Mouse (Mus musculus) embryonic facial prominence, embryonic 13.5 days (tissue): Measurements from ENCODE around the gene Cps1. TPM values are rescaled to one million over a fixed set of nuclear protein-coding genes. Genes with fewer than 3 reads are reported as not detected.

ENCODE experiments used
- ATAC-seq: fragments of 200-750 bp; cut with Nextera tagmentation; 2 replicates; pipeline ENCODE4 v1.8.0; 2017; ENCODE audit warnings: low read depth; ENCODE audit not compliant: insufficient number of reproducible peaks, insufficient read depth, low FRiP score, low TSS enrichment
- H3K27ac ChIP-seq: fragments of 300-500 bp; sonication (generic); 2 replicates; pipeline ENCODE4 v1.5.1; 2015; ENCODE audit warnings: moderate library complexity, mild to moderate bottlenecking, inconsistent platforms
- H3K27me3 ChIP-seq: fragments of 300-500 bp; sonication (generic); 2 replicates; pipeline ENCODE4 v1.6.1; 2015; ENCODE audit warnings: mild to moderate bottlenecking, inconsistent platforms
- H3K36me3 ChIP-seq: fragments of 300-500 bp; sonication (generic); 2 replicates; pipeline ENCODE4 v1.6.1; 2015; ENCODE audit warnings: mild to moderate bottlenecking, inconsistent platforms
- H3K4me1 ChIP-seq: fragments of 300-500 bp; sonication (generic); 2 replicates; pipeline ENCODE4 v1.6.1; 2015; ENCODE audit warnings: inconsistent platforms
- H3K4me2 ChIP-seq: fragments of 300-500 bp; sonication (generic); 2 replicates; pipeline ENCODE4 v1.6.1; 2015; ENCODE audit warnings: moderate library complexity, mild to moderate bottlenecking, inconsistent platforms
- H3K4me3 ChIP-seq: fragments of 300-500 bp; sonication (generic); 2 replicates; pipeline ENCODE4 v1.5.1; 2015; ENCODE audit warnings: mild to moderate bottlenecking, inconsistent platforms
- H3K9ac ChIP-seq: fragments of 300-500 bp; sonication (generic); 2 replicates; pipeline ENCODE4 v1.6.1; 2015; ENCODE audit warnings: mild to moderate bottlenecking, inconsistent platforms
- H3K9me3 ChIP-seq: fragments of 300-500 bp; sonication (generic); 2 replicates; pipeline ENCODE4 v1.6.1; 2016; ENCODE audit warnings: inconsistent platforms
- WGBS: fragments of 180-500 bp; shearing (Covaris S2); methylation state at CpG from one replicate; pipeline ENCODE4 v1.1.7; 2015; ENCODE audit warnings: mixed read lengths; 5-methylcytosine and 5-hydroxymethylcytosine counted together
- polyA plus RNA-seq: library from polyadenylated mRNA; unstranded; fragments of >200 nt; fragmentation: Nextera tagmentation; extraction: Ambion mirVana; gene quantifications from 2 replicates; pipeline ENCODE4 v1.2.1, GENCODE M21; 2015

The Cps1 gene
- polyA plus RNA-seq, 1 experiment from 2014 or later, result 0.17 TPM

- Histone ChIP-seq H3K36me3 (no peaks in the 10 kb centered on the region), H3K9me3 (no peaks in the 10 kb centered on the region), H3K27ac (no peak overlapping the region), H3K9ac (no peak overlapping the region), H3K4me3 (no peak overlapping the region), H3K4me2 (no peak overlapping the region), H3K4me1 (no peaks in the 10 kb centered on the region), H3K27me3 (no peaks in the 10 kb centered on the region)
- no peak for ATAC-seq
- 86% methylated on average over 2 of the region's 2 CpGs for WGBS
These were observed 2.6 kb downstream of the Cps1 start for GRCm38 (mm10) chr1:67125433-67125832.

GRCm38 (mm10) chr1:67143939-67144338 is 21.1 kb downstream of the Cps1 start:
- ATAC-seq, result no peak
- no peaks in the 10 kb centered on the region for H3K27me3 ChIP-seq
- 6% methylated on average over 8 of the region's 8 CpGs for WGBS
- no peaks in the 10 kb centered on the region for H3K9me3 ChIP-seq
- no peak overlapping the region for H3K27ac ChIP-seq
- no peaks in the 10 kb centered on the region for H3K4me1 ChIP-seq
- no peak overlapping the region for H3K9ac ChIP-seq
- no peak overlapping the region for H3K4me3 ChIP-seq
- H3K4me2 ChIP-seq, result no peak overlapping the region
- no peaks in the 10 kb centered on the region for H3K36me3 ChIP-seq

- Histone ChIP-seq H3K4me2 (no peak overlapping the region), H3K4me1 (no peaks in the 10 kb centered on the region), H3K27me3 (no peaks in the 10 kb centered on the region), H3K4me3 (no peak overlapping the region), H3K9ac (no peak overlapping the region), H3K27ac (no peak overlapping the region), H3K9me3 (0 out of 2 replicates have a peak, but pooled peaks cover 2% of the 10 kb centered on the region), H3K36me3 (no peaks in the 10 kb centered on the region)
- ATAC-seq, result no peak
- 84% methylated on average over 3 of the region's 3 CpGs for WGBS
These were observed 28.4 kb downstream of the Cps1 start for GRCm38 (mm10) chr1:67151246-67151645.

GRCm38 (mm10) chr1:67167283-67167682 is 44.5 kb downstream of the Cps1 start:
- no peak overlapping the region for H3K4me3 ChIP-seq
- no peak overlapping the region for H3K27ac ChIP-seq
- 63% methylated on average over 4 of the region's 4 CpGs for WGBS
- no peaks in the 10 kb centered on the region for H3K36me3 ChIP-seq
- no peaks in the 10 kb centered on the region for H3K27me3 ChIP-seq
- no peak for ATAC-seq
- H3K9me3 ChIP-seq, result no peaks in the 10 kb centered on the region
- no peaks in the 10 kb centered on the region for H3K4me1 ChIP-seq
- no peak overlapping the region for H3K4me2 ChIP-seq
- H3K9ac ChIP-seq, result no peak overlapping the region

GRCm38 (mm10) chr1:67181165-67181564 is 58.3 kb downstream of the Cps1 start:
- WGBS, result 8% methylated on average over 7 of the region's 7 CpGs
- H3K9ac ChIP-seq, result no peak overlapping the region

GRCm38 (mm10) chr1:67182201-67182600 is 59.4 kb downstream of the Cps1 start:
- Histone ChIP-seq H3K4me3 (no peak overlapping the region), H3K27ac (no peak overlapping the region), H3K4me1 (peaks cover 3% of the 10 kb centered on the region; the same call in 1 of the 2 replicates), H3K4me2 (no peak overlapping the region), H3K9me3 (no peaks in the 10 kb centered on the region), H3K9ac (no peak overlapping the region), H3K36me3 (no peaks in the 10 kb centered on the region), H3K27me3 (no peaks in the 10 kb centered on the region)
- ATAC-seq, result no peak
- WGBS, result 44% methylated on average over 7 of the region's 7 CpGs

More at GRCm38 (mm10) chr1:67181165-67181564, 58.3 kb downstream of the Cps1 start:
- H3K27me3 ChIP-seq, result no peaks in the 10 kb centered on the region
- ATAC-seq, result no peak
- H3K4me3 ChIP-seq, result no peak overlapping the region
- no peaks in the 10 kb centered on the region for H3K36me3 ChIP-seq
- H3K4me1 ChIP-seq, result peaks cover 3% of the 10 kb centered on the region; the same call in 1 of the 2 replicates
- H3K27ac ChIP-seq, result no peak overlapping the region
- H3K9me3 ChIP-seq, result no peaks in the 10 kb centered on the region
- H3K4me2 ChIP-seq, result no peak overlapping the region

- Histone ChIP-seq H3K36me3 (no peaks in the 10 kb centered on the region), H3K27ac (no peak overlapping the region), H3K27me3 (no peaks in the 10 kb centered on the region), H3K4me2 (no peak overlapping the region), H3K4me1 (peaks cover 3% of the 10 kb centered on the region; the same call in 1 of the 2 replicates), H3K9me3 (no peaks in the 10 kb centered on the region), H3K4me3 (no peak overlapping the region), H3K9ac (no peak overlapping the region)
- no peak for ATAC-seq
- WGBS, result 76% methylated on average over 6 of the region's 6 CpGs
These were observed 60.7 kb downstream of the Cps1 start for GRCm38 (mm10) chr1:67183532-67183931.

GRCm38 (mm10) chr1:67184134-67184533 is 61.3 kb downstream of the Cps1 start:
- WGBS, result 78% methylated on average over 3 of the region's 3 CpGs
- H3K4me1 ChIP-seq, result peaks cover 3% of the 10 kb centered on the region; the same call in 1 of the 2 replicates
- H3K9ac ChIP-seq, result no peak overlapping the region
- no peaks in the 10 kb centered on the region for H3K9me3 ChIP-seq
- no peaks in the 10 kb centered on the region for H3K36me3 ChIP-seq
- no peaks in the 10 kb centered on the region for H3K27me3 ChIP-seq
- ATAC-seq, result no peak
- no peak overlapping the region for H3K4me2 ChIP-seq
- H3K27ac ChIP-seq, result no peak overlapping the region
- no peak overlapping the region for H3K4me3 ChIP-seq

GRCm38 (mm10) chr1:67197335-67197734 is 74.5 kb downstream of the Cps1 start:
- Histone ChIP-seq H3K36me3 (no peaks in the 10 kb centered on the region), H3K4me1 (no peaks in the 10 kb centered on the region), H3K27me3 (no peaks in the 10 kb centered on the region), H3K4me3 (no peak overlapping the region), H3K27ac (no peak overlapping the region), H3K4me2 (no peak overlapping the region), H3K9me3 (no peaks in the 10 kb centered on the region), H3K9ac (no peak overlapping the region)
- ATAC-seq, result no peak
- 87% methylated on average over 2 of the region's 2 CpGs for WGBS

- H3K36me3 ChIP-seq, result no peaks in the 10 kb centered on the region
- ATAC-seq, result no peak
- H3K4me1 ChIP-seq, result no peaks in the 10 kb centered on the region
- no peak overlapping the region for H3K4me3 ChIP-seq
- H3K4me2 ChIP-seq, result no peak overlapping the region
- 22% methylated on average over 2 of the region's 2 CpGs for WGBS
- H3K27ac ChIP-seq, result no peak overlapping the region
- no peak overlapping the region for H3K9ac ChIP-seq
- no peaks in the 10 kb centered on the region for H3K9me3 ChIP-seq
- no peaks in the 10 kb centered on the region for H3K27me3 ChIP-seq
These were observed 95.6 kb downstream of the Cps1 start for GRCm38 (mm10) chr1:67218339-67218944.

- no peak overlapping the region for H3K4me3 ChIP-seq
- H3K36me3 ChIP-seq, result no peaks in the 10 kb centered on the region
- H3K4me1 ChIP-seq, result no peaks in the 10 kb centered on the region
- H3K27me3 ChIP-seq, result no peaks in the 10 kb centered on the region
- no peak for ATAC-seq
- no peak overlapping the region for H3K9ac ChIP-seq
- no peaks in the 10 kb centered on the region for H3K9me3 ChIP-seq
- H3K27ac ChIP-seq, result no peak overlapping the region
- no peak overlapping the region for H3K4me2 ChIP-seq
- 51% methylated on average over 7 of the region's 7 CpGs for WGBS
These were observed 100.8 kb downstream of the Cps1 start for GRCm38 (mm10) chr1:67223666-67224065.

GRCm38 (mm10) chr1:67234861-67235260 is 112.0 kb downstream of the Cps1 start:
- no peak for ATAC-seq
- H3K27me3 ChIP-seq, result no peaks in the 10 kb centered on the region
- 41% methylated on average over 2 of the region's 2 CpGs for WGBS

More at GRCm38 (mm10) chr1:67234861-67235260, 112.0 kb downstream of the Cps1 start:
- no peaks in the 10 kb centered on the region for H3K4me1 ChIP-seq
- H3K36me3 ChIP-seq, result no peaks in the 10 kb centered on the region
- no peak overlapping the region for H3K9ac ChIP-seq
- no peak overlapping the region for H3K4me2 ChIP-seq
- no peak overlapping the region for H3K4me3 ChIP-seq
- no peak overlapping the region for H3K27ac ChIP-seq
- H3K9me3 ChIP-seq, result no peaks in the 10 kb centered on the region
